Mouse (Mus musculus) midbrain, embryonic 13.5 days (tissue): Measurements from ENCODE around the gene Syce3. TPM values are rescaled to one million over a fixed set of nuclear protein-coding genes. Genes with fewer than 3 reads are reported as not detected.

Source experiments
- ATAC-seq: fragments of 200-750 bp; cut with Nextera tagmentation; 2 replicates; pipeline ENCODE4 v1.8.0; 2017; ENCODE audit warnings: mild to moderate bottlenecking, moderate TSS enrichment, moderate library complexity
- H3K27ac ChIP-seq: fragments of 300-500 bp; sonication (generic); 2 replicates; pipeline ENCODE4 v1.5.1; 2015; ENCODE audit warnings: inconsistent platforms, mild to moderate bottlenecking, moderate library complexity
- H3K27me3 ChIP-seq: fragments of 300-500 bp; sonication (generic); 2 replicates; pipeline ENCODE4 v1.6.1; 2015; ENCODE audit warnings: mild to moderate bottlenecking, inconsistent platforms
- H3K36me3 ChIP-seq: fragments of 300-500 bp; sonication (generic); 2 replicates; pipeline ENCODE4 v1.6.1; 2015; ENCODE audit warnings: mild to moderate bottlenecking, inconsistent platforms
- H3K4me1 ChIP-seq: fragments of 300-500 bp; sonication (generic); replicated peaks from 2 replicates; pipeline ENCODE4 v1.6.1; 2015; ENCODE audit warnings: inconsistent platforms
- H3K4me2 ChIP-seq: fragments of 300-500 bp; sonication (generic); replicated peaks from 2 replicates; pipeline ENCODE4 v1.6.1; 2015; ENCODE audit warnings: moderate library complexity, mild to moderate bottlenecking, inconsistent platforms
- H3K4me3 ChIP-seq: fragments of 300-500 bp; sonication (generic); replicated peaks from 2 replicates; pipeline ENCODE4 v1.5.1; 2015; ENCODE audit warnings: mild to moderate bottlenecking, inconsistent platforms
- H3K9ac ChIP-seq: fragments of 300-500 bp; sonication (generic); replicated peaks from 2 replicates; pipeline ENCODE4 v1.6.1; 2015; ENCODE audit warnings: mild to moderate bottlenecking, inconsistent platforms
- H3K9me3 ChIP-seq: fragments of 300-500 bp; sonication (generic); 2 replicates; pipeline ENCODE4 v1.6.1; 2016; ENCODE audit warnings: mild to moderate bottlenecking, inconsistent platforms
- WGBS: fragments of 180-500 bp; shearing (Covaris S2); methylation state at CpG from one replicate; pipeline ENCODE4 v1.1.7; 2015; 5-methylcytosine and 5-hydroxymethylcytosine counted together
- polyA plus RNA-seq: library from polyadenylated mRNA; unstranded; fragments of >200 nt; fragmentation: Nextera tagmentation; extraction: Ambion mirVana; gene quantifications from 2 replicates; pipeline ENCODE4 v1.2.1, GENCODE M21; 2015

Gene Syce3
- polyA plus RNA-seq, 1 experiment from 2014 or later: not detected

DNA sequence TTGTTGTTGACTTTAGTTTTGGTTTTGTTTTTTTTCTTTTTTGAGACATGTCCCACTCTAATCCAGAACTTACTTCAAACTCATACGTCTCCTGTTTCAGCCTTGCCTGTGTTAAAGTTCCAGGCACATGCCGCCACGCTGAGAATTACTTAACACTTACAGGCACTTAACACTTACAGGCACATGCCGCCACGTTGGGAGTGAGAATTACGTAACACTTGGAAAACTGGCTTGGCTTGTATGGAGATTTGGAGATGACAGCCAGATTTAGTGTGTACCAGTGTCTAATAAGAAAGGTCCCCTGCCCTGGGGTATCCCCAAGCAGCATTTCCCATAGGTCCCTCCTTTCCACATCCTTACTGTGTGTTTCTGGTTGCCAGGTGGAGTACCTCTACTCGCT is 47.3 kb downstream of the Syce3 start:
- Histone ChIP-seq H3K4me3 (no peak overlapping the region), H3K4me2 (no peak overlapping the region), H3K27ac (no peak overlapping the region), H3K36me3 (peaks cover 87% of the 10 kb centered on the region), H3K9ac (no peak overlapping the region), H3K27me3 (no peaks in the 10 kb centered on the region), H3K9me3 (no peaks in the 10 kb centered on the region), H3K4me1 (peaks cover 10% of the 10 kb centered on the region)
- ATAC-seq: no peak
- 97% methylated on average over 7 of the region's 7 CpGs for WGBS

DNA sequence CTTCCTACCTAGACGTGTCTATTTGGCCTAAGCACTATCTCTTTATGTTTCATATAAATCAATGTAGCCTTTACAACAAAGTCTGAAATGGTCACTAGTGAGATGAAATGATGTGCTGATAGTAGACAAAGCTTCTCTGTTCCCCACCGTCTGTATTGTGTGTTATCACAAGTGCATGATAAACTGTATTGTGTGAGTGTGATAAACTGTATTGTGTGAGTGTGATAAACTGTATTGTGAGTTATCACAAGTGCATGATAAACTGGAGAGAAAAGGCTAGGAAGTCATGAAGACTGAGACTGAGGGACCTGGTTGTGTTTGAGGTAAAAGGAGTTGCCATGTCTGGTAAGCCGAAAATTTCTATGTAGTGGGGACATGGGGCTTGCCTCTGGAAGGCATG is 51.5 kb downstream of the Syce3 start:
- ATAC-seq: no peak
- Histone ChIP-seq H3K4me2 (no peak overlapping the region), H3K36me3 (peaks cover 46% of the 10 kb centered on the region), H3K4me1 (peaks cover 41% of the 10 kb centered on the region), H3K9ac (no peak overlapping the region), H3K27ac (no peak overlapping the region), H3K4me3 (no peak overlapping the region), H3K9me3 (no peaks in the 10 kb centered on the region), H3K27me3 (no peaks in the 10 kb centered on the region)
- 95% methylated on average over 3 of the region's 3 CpGs for WGBS

DNA sequence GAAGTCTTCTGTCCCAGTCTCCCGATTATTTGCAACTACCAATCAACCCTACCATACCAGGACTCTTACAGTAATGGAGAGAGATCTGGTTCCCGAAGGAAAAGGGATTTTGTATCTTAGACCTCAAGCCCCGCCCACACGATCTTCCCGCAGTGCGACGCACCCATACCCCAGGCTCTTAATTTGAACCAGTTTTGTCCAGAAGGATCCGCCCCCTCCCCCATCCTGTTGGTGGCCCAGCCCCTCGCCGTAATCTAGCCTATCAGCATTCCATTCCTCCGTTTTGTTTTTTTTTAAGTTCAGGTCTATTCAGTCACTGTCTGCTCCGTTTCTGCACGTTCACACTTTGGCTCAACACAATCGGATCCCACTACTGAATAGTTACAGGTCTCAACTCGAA is 53.9 kb downstream of the Syce3 start:
- Histone ChIP-seq H3K36me3 (peaks cover 46% of the 10 kb centered on the region), H3K4me3 (peak overlapping the region; percentile 66), H3K4me1 (peaks cover 43% of the 10 kb centered on the region), H3K4me2 (peak overlapping the region; percentile 80), H3K9ac (peak overlapping the region; percentile 82), H3K27me3 (no peaks in the 10 kb centered on the region), H3K9me3 (no peaks in the 10 kb centered on the region), H3K27ac (peak overlapping the region; percentile 75; the same call in 1 of the 2 replicates)
- peak; percentile 5; the same call in 1 of the 2 replicates for ATAC-seq
- under 1% methylated on average over 15 of the region's 15 CpGs for WGBS

DNA sequence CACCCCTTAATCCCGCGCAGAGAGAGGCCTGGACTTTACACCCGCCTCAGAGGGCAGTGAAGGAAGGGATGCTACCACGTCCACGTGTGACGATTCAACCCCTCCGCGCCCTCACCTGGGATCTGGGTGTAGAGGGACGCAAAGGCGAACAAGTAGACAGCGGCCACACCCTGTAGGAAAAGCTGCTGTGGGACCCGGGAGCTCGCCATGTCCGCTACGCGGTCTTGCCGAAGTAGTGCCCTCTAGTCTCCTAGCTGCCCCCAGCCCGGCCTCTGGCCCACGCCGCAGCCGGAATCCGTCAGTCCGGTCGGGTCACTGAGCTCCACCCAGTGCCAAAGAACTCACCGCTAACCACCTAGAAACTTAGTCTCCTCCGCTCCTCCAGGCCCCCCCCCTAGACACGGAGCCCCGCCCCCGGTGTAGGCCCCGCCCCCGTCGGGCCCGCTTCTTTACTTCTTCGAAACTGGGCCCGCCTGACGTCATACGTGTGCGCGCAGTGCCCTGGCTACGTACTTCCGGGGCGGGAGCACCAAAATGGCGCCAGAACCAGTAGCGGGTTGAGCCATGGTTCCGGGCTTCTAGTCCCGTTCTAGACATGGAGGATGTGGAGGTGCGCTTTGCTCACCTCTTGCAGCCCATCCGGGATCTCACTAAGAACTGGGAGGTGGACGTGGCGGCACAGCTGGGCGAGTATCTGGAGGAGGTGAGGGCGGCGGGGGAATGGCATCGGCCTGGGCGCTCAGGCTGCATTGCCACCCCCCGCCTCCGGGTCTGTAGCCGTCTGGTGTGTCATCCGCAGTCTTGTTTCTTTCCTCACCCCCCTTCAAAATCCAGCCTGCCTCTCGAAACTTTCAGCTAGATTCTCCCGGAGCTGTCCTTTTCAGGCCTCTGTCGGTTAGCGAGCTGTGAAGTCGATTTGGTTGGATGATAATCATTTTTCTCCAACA is 54.8 kb downstream of the Syce3 start, which contains the start of the genes Lmf2 and Ncaph2:
Gene Lmf2, minus strand, starts transcription at position 419 of the 947 bp plus-strand sequence.
Gene Ncaph2, plus strand, starts transcription at position 479 of the 947 bp plus-strand sequence.
- no peaks in the 10 kb centered on the region for H3K27me3 ChIP-seq
- H3K27ac ChIP-seq: peak within 1 kb of the TSS; percentile 75
- peak within 1 kb of the TSS; percentile 66 for H3K4me3 ChIP-seq
- H3K4me2 ChIP-seq: peak within 1 kb of the TSS; percentile 80
- H3K9ac ChIP-seq: peak within 1 kb of the TSS; percentile 82
- H3K4me1 ChIP-seq: peaks cover 43% of the 10 kb centered on the region
- H3K9me3 ChIP-seq: no peaks in the 10 kb centered on the region
- H3K36me3 ChIP-seq: peaks cover 46% of the 10 kb centered on the region
- under 1% methylated on average over 64 of the region's 64 CpGs for WGBS
- ATAC-seq: peak; percentile 91

DNA sequence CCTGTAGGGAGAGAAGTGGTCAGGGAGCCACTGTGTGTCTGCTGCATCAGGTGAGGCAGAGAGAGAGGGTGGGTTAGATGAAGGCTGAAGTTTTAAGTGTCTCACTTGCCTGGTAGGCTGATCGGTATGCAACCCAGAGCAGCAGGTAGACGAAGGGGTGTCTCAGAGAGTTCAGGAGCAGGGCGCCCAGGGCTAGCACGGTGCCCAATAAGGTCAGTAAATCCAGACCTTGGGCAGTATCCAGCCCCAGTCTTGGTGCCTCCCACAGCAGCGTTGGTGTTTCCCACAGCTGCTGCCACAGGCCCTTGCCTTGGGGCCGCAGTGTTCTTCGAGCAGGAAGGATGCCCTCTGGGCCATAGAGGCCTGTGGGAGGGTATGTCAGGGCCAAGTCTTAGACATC is 55.8 kb downstream of the Syce3 start:
- Histone ChIP-seq H3K4me2 (peak overlapping the region; percentile 80), H3K36me3 (peaks cover 43% of the 10 kb centered on the region), H3K4me1 (peaks cover 41% of the 10 kb centered on the region), H3K27me3 (no peaks in the 10 kb centered on the region), H3K27ac (no peak overlapping the region), H3K9me3 (no peaks in the 10 kb centered on the region), H3K9ac (peak overlapping the region; percentile 82), H3K4me3 (peak overlapping the region; percentile 66)
- no peak for ATAC-seq
- 88% methylated on average over 7 of the region's 7 CpGs for WGBS

DNA sequence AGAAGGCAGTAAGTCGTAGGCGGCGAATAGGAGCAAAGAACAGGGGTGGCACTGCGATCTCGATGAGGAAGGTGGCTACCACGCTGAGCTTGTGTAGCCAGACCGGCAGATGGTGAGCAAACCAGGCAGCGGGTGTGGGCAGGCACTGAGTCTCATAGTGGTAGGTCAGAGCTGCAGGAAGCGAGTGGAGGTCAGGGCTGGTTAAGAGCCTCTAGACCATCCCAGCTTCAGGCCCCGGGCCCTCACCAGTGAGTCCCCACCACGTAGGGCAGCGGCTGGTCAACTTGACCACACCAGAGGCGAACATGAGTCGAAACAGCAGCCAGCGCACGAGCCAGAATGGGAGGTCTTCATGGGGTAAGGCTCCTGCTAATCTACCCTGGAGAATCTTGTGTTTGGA is 56.5 kb downstream of the Syce3 start:
- H3K4me1 ChIP-seq: peaks cover 40% of the 10 kb centered on the region
- no peak overlapping the region for H3K4me2 ChIP-seq
- H3K27me3 ChIP-seq: no peaks in the 10 kb centered on the region
- H3K9me3 ChIP-seq: no peaks in the 10 kb centered on the region
- H3K27ac ChIP-seq: no peak overlapping the region
- 92% methylated on average over 16 of the region's 16 CpGs for WGBS
- H3K4me3 ChIP-seq: peak overlapping the region; percentile 66; the same call in 1 of the 2 replicates
- peak overlapping the region; percentile 82; the same call in 1 of the 2 replicates for H3K9ac ChIP-seq
- H3K36me3 ChIP-seq: peaks cover 42% of the 10 kb centered on the region
- ATAC-seq: no peak

DNA sequence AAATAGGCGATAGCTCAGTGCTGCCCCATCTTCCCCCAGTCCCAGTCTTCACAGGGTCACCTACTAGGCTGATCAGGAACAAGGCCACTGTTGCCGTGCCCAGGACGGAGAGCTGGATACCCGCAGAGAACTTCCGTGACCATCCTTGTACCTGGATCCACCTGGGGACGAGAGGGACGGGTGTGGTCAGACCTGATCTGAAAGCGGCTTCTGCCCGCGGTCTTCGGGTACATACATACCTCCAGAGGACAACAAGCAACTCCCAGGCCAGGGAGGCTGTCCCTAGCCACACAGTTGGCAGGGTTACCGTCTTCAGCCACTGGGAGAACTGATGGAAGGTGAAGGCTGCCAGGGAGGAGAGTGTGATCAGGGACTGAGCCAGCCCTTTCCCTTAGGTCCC is 57.5 kb downstream of the Syce3 start:
- Histone ChIP-seq H3K27me3 (no peaks in the 10 kb centered on the region), H3K4me1 (peaks cover 31% of the 10 kb centered on the region), H3K9ac (no peak overlapping the region), H3K27ac (no peak overlapping the region), H3K9me3 (no peaks in the 10 kb centered on the region), H3K4me2 (no peak overlapping the region), H3K36me3 (peaks cover 42% of the 10 kb centered on the region), H3K4me3 (no peak overlapping the region)
- WGBS: 96% methylated on average over 12 of the region's 12 CpGs
- no peak for ATAC-seq

DNA sequence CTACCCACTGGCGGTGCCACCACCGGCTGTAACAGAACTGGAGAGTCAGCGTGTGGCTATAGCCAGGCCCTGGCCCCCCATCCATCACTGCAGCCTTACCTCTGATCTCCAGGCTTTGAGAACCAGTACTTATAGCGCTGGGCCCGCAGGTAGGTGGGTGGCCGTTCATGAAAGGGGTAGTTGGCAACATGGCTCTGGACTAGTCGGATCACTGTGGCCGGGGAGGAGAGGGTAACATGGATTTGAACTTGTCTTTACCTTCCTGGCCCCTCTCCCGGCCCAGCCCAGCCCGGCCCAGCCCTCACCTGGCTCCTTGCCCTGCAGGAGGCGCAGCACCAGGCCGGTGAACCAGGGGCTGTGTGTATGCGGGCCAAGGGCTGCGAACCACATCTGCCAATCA is 58.2 kb downstream of the Syce3 start:
- Histone ChIP-seq H3K4me1 (peaks cover 24% of the 10 kb centered on the region), H3K9me3 (no peaks in the 10 kb centered on the region), H3K27me3 (no peaks in the 10 kb centered on the region), H3K27ac (no peak overlapping the region), H3K9ac (no peak overlapping the region), H3K36me3 (peaks cover 42% of the 10 kb centered on the region), H3K4me2 (no peak overlapping the region), H3K4me3 (no peak overlapping the region)
- ATAC-seq: no peak
- 94% methylated on average over 14 of the region's 14 CpGs for WGBS

DNA sequence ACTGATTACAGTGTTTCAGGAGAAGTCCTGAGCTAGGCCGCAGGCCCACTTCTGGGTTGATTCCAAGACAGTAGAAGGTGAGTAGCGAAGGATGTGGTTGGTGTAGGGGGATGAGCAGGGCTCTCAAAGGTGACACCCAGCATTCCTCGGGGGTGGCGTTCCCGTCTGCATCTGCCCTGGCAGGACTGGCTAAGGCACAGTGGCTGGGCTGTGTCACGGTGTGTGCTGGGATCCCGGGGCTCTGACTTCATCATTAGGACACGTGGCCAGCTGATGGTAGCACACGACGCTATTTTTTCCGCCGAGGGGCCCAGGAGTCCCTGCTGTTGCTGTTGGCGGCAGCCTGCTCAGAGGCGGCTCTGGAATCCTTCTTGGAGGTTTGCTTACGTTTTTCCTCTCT is 59.0 kb downstream of the Syce3 start:
- WGBS: 90% methylated on average over 15 of the region's 15 CpGs
- ATAC-seq: no peak

DNA sequence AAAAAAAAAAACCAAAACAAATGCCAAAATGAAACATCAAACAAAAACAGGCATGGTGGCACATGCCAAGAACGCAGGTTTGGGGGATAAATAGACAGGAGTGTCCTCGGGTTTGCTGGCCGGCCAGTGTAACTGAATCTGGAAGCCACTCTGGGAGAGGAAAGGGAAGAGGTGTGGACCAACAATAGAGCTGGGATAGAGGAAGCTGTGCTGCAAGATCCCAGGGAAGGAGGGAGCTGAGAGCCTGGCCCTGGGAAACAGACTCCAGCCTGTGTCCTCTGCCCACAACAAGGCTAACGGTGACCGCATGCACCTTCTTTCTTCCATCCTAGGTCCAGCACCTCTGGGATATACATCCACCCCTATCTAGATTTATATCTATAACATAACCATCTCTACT is 59.9 kb downstream of the Syce3 start:
- Histone ChIP-seq H3K4me3 (no peak overlapping the region), H3K27ac (no peak overlapping the region), H3K4me1 (peaks cover 14% of the 10 kb centered on the region), H3K9ac (no peak overlapping the region), H3K4me2 (no peak overlapping the region), H3K36me3 (peaks cover 42% of the 10 kb centered on the region), H3K27me3 (no peaks in the 10 kb centered on the region), H3K9me3 (no peaks in the 10 kb centered on the region)
- 90% methylated on average over 5 of the region's 5 CpGs for WGBS
- no peak for ATAC-seq

More for the DNA sequence above, 59.0 kb downstream of the Syce3 start:
- H3K4me3 ChIP-seq: no peak overlapping the region
- no peak overlapping the region for H3K9ac ChIP-seq
- peaks cover 17% of the 10 kb centered on the region for H3K4me1 ChIP-seq
- H3K27ac ChIP-seq: no peak overlapping the region
- no peak overlapping the region for H3K4me2 ChIP-seq
- peaks cover 42% of the 10 kb centered on the region for H3K36me3 ChIP-seq
- no peaks in the 10 kb centered on the region for H3K27me3 ChIP-seq
- no peaks in the 10 kb centered on the region for H3K9me3 ChIP-seq

DNA sequence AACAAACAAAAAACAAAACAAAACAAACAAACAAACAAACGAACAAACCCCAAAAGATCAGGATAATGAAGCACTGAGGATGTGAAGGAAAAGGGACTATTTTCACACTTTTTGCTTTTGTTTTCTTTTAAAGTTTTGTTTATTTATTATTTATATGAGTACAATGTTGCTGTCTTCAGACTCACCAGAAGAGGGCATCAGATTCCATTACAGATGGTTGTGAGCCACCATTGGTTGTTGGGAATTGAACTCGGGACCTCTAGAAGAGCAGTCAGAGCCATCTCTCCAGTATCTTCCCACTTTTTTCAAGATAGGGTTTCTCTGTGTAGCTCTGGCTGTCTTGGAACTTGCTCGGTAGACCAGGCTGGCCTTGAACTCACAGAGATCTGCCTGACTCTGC is 67.0 kb downstream of the Syce3 start:
- H3K27ac ChIP-seq: no peak overlapping the region
- H3K36me3 ChIP-seq: no peaks in the 10 kb centered on the region
- WGBS: 87% methylated on average over 3 of the region's 3 CpGs
- no peak for ATAC-seq
- H3K9ac ChIP-seq: no peak overlapping the region
- H3K4me2 ChIP-seq: no peak overlapping the region
- no peaks in the 10 kb centered on the region for H3K9me3 ChIP-seq
- no peak overlapping the region for H3K4me3 ChIP-seq
- H3K4me1 ChIP-seq: no peaks in the 10 kb centered on the region
- H3K27me3 ChIP-seq: no peaks in the 10 kb centered on the region

DNA sequence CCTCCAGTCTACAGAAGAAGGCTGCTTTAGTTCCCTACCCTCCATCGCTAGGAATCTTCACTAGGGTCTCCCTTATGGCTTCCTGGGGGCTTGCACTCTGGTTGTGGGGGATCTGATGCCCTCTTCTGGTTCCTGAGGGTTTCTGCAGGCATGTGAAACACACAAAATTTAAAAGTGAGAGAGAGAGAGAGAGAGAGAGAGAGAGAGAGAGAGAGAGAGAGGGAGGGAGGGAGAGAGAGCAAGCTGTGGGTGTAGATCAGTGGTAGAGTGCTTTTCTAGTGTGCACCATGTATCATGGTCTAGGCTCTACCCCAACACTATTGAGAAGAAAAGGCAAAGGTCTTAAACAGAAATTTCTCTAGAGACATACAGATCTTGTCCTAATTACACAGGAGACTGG is 68.6 kb downstream of the Syce3 start:
- no peaks in the 10 kb centered on the region for H3K4me1 ChIP-seq
- no peaks in the 10 kb centered on the region for H3K9me3 ChIP-seq
- WGBS: 37% methylated on average over 1 of the region's 1 CpGs
- no peak for ATAC-seq
- H3K27me3 ChIP-seq: no peaks in the 10 kb centered on the region
- H3K9ac ChIP-seq: no peak overlapping the region
- H3K27ac ChIP-seq: no peak overlapping the region
- H3K4me3 ChIP-seq: no peak overlapping the region
- H3K4me2 ChIP-seq: no peak overlapping the region
- H3K36me3 ChIP-seq: no peaks in the 10 kb centered on the region
